Mouse (Mus musculus) heart, postnatal 0 days (tissue): ENCODE results near the gene Nfix. TPM values are rescaled to one million over a fixed set of nuclear protein-coding genes. Genes with fewer than 3 reads are reported as not detected.

Source experiments
- ATAC-seq: fragments of 200-750 bp; cut with Nextera tagmentation; 2 replicates; pipeline ENCODE4 v1.8.0; 2017; ENCODE audit warnings: low read depth, moderate number of reproducible peaks, moderate library complexity; ENCODE audit not compliant: insufficient read depth
- DNase-seq: peaks from one replicate; pipeline ENCODE4 v3.0.0-alpha.2; 2016; ENCODE audit warnings: low spot score
- H3K27ac ChIP-seq: fragments of 300-500 bp; sonication (generic); 2 replicates; pipeline ENCODE4 v1.5.1; 2014; ENCODE audit warnings: low read depth, mild to moderate bottlenecking
- H3K27me3 ChIP-seq: fragments of 300-500 bp; sonication (generic); 2 replicates; pipeline ENCODE4 v1.6.1; 2014; ENCODE audit warnings: low read length, mixed read lengths; ENCODE audit not compliant: control insufficient read depth, insufficient read depth
- H3K36me3 ChIP-seq: fragments of 300-500 bp; sonication (generic); replicated peaks from 2 replicates; pipeline ENCODE4 v1.6.1; 2014; ENCODE audit warnings: low read length, mixed read lengths; ENCODE audit not compliant: control insufficient read depth, insufficient read depth
- H3K4me1 ChIP-seq: fragments of 300-500 bp; sonication (generic); 2 replicates; pipeline ENCODE4 v1.6.1; 2014; ENCODE audit warnings: antibody characterized with exemption; ENCODE audit not compliant: control insufficient read depth, insufficient read depth
- H3K4me2 ChIP-seq: fragments of 300-500 bp; sonication (generic); 2 replicates; pipeline ENCODE4 v1.6.1; 2014; ENCODE audit warnings: low read depth, mild to moderate bottlenecking, low read length, moderate library complexity
- H3K4me3 ChIP-seq: fragments of 300-500 bp; sonication (generic); 2 replicates; pipeline ENCODE4 v1.5.1; 2014; ENCODE audit warnings: low read depth, low read length
- H3K9ac ChIP-seq: fragments of 300-500 bp; sonication (generic); replicated peaks from 2 replicates; pipeline ENCODE4 v1.6.1; 2014; ENCODE audit warnings: low read depth, low read length, mixed read lengths
- H3K9me3 ChIP-seq: fragments of 300-500 bp; sonication (generic); replicated peaks from 2 replicates; pipeline ENCODE4 v1.6.1; 2016; ENCODE audit warnings: low read length; ENCODE audit not compliant: control insufficient read depth
- CTCF ChIP-seq: IDR thresholded peaks from 2 replicates; pipeline ENCODE4 v1.5.1; 2016; ENCODE audit warnings: antibody characterized with exemption, control low read depth, low read depth
- EP300 ChIP-seq: IDR thresholded peaks from 2 replicates; pipeline ENCODE4 v1.6.1; 2016; ENCODE audit warnings: antibody characterized with exemption, low read depth
- WGBS: fragments of 180-500 bp; shearing (Covaris S2); extraction: QIAGEN DNeasy Blood & Tissue Kit; methylation state at CpG from one replicate; pipeline ENCODE4 v1.1.7; 2014; 5-methylcytosine and 5-hydroxymethylcytosine counted together
- polyA plus RNA-seq: library from polyadenylated mRNA; unstranded; fragments of >200 nt; fragmentation: Nextera tagmentation; extraction: Ambion mirVana; gene quantifications from 2 replicates; pipeline ENCODE4 v1.2.1, GENCODE M21; 2015
- total RNA-seq: library from RNA; depleted of rRNA; stranded (reverse); fragments of >200 nt; gene quantifications from 2 replicates; pipeline ENCODE4 v1.2.3, GENCODE M21; 2014; ENCODE audit warnings: low replicate concordance

Gene Nfix
- total and polyA plus RNA-seq, 2 experiments from 2014 or later = 18.2 to 41.9 TPM

GRCm38 (mm10) chr8:84711312-84711711, 88.8 kb downstream of the Nfix start:
- no peaks in the 10 kb centered on the region for H3K9me3 ChIP-seq
- peak overlapping the region; percentile 81 for H3K27ac ChIP-seq
- DNase-seq (no peak), ATAC-seq (no peak)
- peaks cover 4% of the 10 kb centered on the region for H3K36me3 ChIP-seq
- WGBS = 58% methylated on average over 3 of the region's 3 CpGs
- H3K4me2 ChIP-seq = no peak overlapping the region
- no peak overlapping the region for H3K4me3 ChIP-seq
- peaks cover 26% of the 10 kb centered on the region for H3K27me3 ChIP-seq
- TF ChIP-seq CTCF (no peak), EP300 (no peak)
- 0 out of 2 replicates have a peak, but pooled peaks cover 4% of the 10 kb centered on the region for H3K4me1 ChIP-seq
- no peak overlapping the region for H3K9ac ChIP-seq

GRCm38 (mm10) chr8:84709931-84710330, 90.2 kb downstream of the Nfix start:
- 100% methylated on average over 1 of the region's 1 CpGs for WGBS
- Histone ChIP-seq H3K4me2 (no peak overlapping the region), H3K36me3 (no peaks in the 10 kb centered on the region; the same call in none of the 2 replicates), H3K27ac (no peak overlapping the region), H3K4me1 (0 out of 2 replicates have a peak, but pooled peaks cover 4% of the 10 kb centered on the region), H3K4me3 (no peak overlapping the region), H3K27me3 (peaks cover 36% of the 10 kb centered on the region), H3K9me3 (no peaks in the 10 kb centered on the region), H3K9ac (no peak overlapping the region)
- no peak for ATAC-seq
- no peak for DNase-seq
- TF ChIP-seq EP300 = no peak
- TF ChIP-seq CTCF = no peak

GRCm38 (mm10) chr8:84708774-84709475, 91.2 kb downstream of the Nfix start:
- no peak overlapping the region for H3K4me2 ChIP-seq
- H3K4me3 ChIP-seq = no peak overlapping the region
- H3K27me3 ChIP-seq = peaks cover 46% of the 10 kb centered on the region
- H3K27ac ChIP-seq = peak overlapping the region; percentile 46
- peak; percentile 83 for DNase-seq
- H3K9ac ChIP-seq = no peak overlapping the region
- 27% methylated on average over 12 of the region's 12 CpGs for WGBS
- ATAC-seq = peak; percentile 63
- H3K9me3 ChIP-seq = no peaks in the 10 kb centered on the region
- peak; percentile 94 for TF ChIP-seq CTCF
- TF ChIP-seq EP300 = no peak
- 0 out of 2 replicates have a peak, but pooled peaks cover 4% of the 10 kb centered on the region for H3K4me1 ChIP-seq
- H3K36me3 ChIP-seq = no peaks in the 10 kb centered on the region; the same call in none of the 2 replicates

- 0 out of 2 replicates have a peak, but pooled peaks cover 3% of the 10 kb centered on the region for H3K4me1 ChIP-seq
- no peak for ATAC-seq
These were observed 92.0 kb downstream of the Nfix start for GRCm38 (mm10) chr8:84708071-84708541.

GRCm38 (mm10) chr8:84707267-84707883, 92.8 kb downstream of the Nfix start:
- TF ChIP-seq CTCF (no peak), EP300 (no peak)
- DNase-seq (no peak), ATAC-seq (no peak)

More at GRCm38 (mm10) chr8:84708071-84708541, 92.0 kb downstream of the Nfix start:
- Histone ChIP-seq H3K4me2 (peak overlapping the region; percentile 59), H3K27me3 (peaks cover 55% of the 10 kb centered on the region), H3K9ac (no peak overlapping the region), H3K36me3 (no peaks in the 10 kb centered on the region; the same call in 1 of the 2 replicates), H3K9me3 (no peaks in the 10 kb centered on the region), H3K4me3 (peak overlapping the region; percentile 30; the same call in 1 of the 2 replicates), H3K27ac (peak overlapping the region; percentile 76)
- WGBS = 38% methylated on average over 15 of the region's 15 CpGs
- TF ChIP-seq EP300 = no peak
- TF ChIP-seq CTCF = no peak
- no peak for DNase-seq

More at GRCm38 (mm10) chr8:84707267-84707883, 92.8 kb downstream of the Nfix start:
- Histone ChIP-seq H3K4me3 (peak overlapping the region; percentile 30), H3K4me2 (peak overlapping the region; percentile 59), H3K9me3 (no peaks in the 10 kb centered on the region), H3K9ac (no peak overlapping the region), H3K27me3 (peaks cover 62% of the 10 kb centered on the region), H3K4me1 (no peaks in the 10 kb centered on the region), H3K36me3 (no peaks in the 10 kb centered on the region; the same call in 1 of the 2 replicates), H3K27ac (peak overlapping the region; percentile 76)
- 39% methylated on average over 22 of the region's 22 CpGs for WGBS
